Mouse (Mus musculus) thymus, adult 2 months (tissue): ENCODE measurements around the gene Snrpc.

Source experiments
- CTCF ChIP-seq: fragments of 200-500 bp; IDR thresholded peaks from 2 replicates; pipeline ENCODE4 v1.5.1; 2012; ENCODE audit warnings: mild to moderate bottlenecking, control low read depth, low read length, moderate library complexity, borderline replicate concordance; ENCODE audit not compliant: control insufficient read depth, poor library complexity, insufficient read depth; ENCODE audit errors: extremely low read depth
- POLR2A ChIP-seq: fragments of 200-500 bp; IDR thresholded peaks from 2 replicates; pipeline ENCODE4 v1.6.1; 2012; ENCODE audit warnings: mild to moderate bottlenecking, low read length, control low read depth, moderate library complexity; ENCODE audit not compliant: control insufficient read depth, poor library complexity, insufficient read depth; ENCODE audit errors: extremely low read depth

DNA sequence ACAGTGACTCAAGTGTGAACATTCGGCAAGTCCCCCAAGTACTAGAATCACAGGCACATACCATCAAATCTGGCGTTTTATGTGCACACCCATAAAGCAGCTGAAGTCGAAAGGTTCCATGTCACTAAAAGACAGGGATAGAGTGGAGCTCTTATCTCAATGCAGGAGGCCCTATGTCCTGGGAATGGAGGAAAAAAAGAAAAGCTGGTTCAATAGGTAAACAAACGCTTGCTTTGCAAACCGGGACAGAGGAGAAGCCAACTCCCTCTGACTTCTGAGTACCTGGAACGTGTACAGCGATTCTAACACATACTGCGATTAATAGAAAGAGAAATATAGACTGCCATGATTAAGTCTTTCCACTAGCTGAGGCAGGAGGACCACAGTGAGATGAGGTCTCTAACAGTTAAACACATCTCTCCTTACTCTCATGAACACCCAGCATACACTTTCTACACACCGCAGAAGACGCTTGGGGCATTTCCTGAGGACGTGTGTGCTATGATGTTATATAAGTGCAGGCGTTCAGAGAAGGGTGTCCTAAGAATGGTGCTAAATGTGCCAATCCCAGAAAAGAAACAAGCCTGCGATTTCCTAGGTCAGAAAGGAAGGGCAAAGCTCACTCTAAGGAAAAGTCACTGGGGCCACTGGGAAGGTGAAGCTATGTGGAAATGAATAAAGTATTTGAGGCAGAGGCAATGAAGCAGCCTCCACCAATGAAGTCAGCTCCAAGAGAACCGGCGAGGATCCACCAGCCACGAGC lies 27.2 kb upstream of the Snrpc start:
- TF ChIP-seq POLR2A (no peak), CTCF (no peak)
